Mouse (Mus musculus) lung, adult 2 months (tissue): Measurements from ENCODE around the gene Sall1.

Source experiments
- CTCF ChIP-seq: fragments of 200-500 bp; IDR thresholded peaks from 2 replicates; pipeline ENCODE4 v1.5.1; 2011; ENCODE audit warnings: mild to moderate bottlenecking, low read length, control low read depth; ENCODE audit not compliant: insufficient read depth
- POLR2A ChIP-seq: fragments of 200-500 bp; IDR thresholded peaks from 2 replicates; pipeline ENCODE4 v1.6.1; 2011; ENCODE audit warnings: low read depth, mild to moderate bottlenecking, control low read depth, low read length, borderline replicate concordance; ENCODE audit errors: extremely low read depth

DNA sequence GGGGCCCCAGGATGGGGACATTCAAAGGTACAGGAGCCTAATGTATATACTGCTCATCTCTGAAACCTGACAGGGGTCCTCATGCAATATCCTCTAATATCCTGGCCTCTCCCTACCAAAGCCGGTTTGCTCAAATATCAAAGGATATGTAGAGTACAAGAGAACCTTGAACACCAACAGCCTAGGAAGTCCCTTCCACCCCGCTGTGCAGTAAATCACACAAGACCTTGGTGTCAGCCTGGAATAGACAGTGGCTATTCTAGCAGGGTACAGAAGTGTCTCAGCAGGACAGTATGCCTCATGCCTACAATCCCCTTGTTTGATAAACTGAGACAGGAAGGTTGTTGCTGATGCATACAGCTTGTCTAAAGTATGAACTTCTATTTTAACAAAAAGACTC lies 46.7 kb downstream of the Sall1 start:
- TF ChIP-seq CTCF (no peak), POLR2A (no peak)
